Mouse (Mus musculus): ENCODE measurements around the gene Ces2g. TPM values are rescaled to one million over a fixed set of nuclear protein-coding genes. Genes with fewer than 3 reads are reported as not detected.

Gene Ces2g
- 1 to 10 TPM; 2.1 to 3.4 TPM for total RNA-seq (2023)

DNA sequence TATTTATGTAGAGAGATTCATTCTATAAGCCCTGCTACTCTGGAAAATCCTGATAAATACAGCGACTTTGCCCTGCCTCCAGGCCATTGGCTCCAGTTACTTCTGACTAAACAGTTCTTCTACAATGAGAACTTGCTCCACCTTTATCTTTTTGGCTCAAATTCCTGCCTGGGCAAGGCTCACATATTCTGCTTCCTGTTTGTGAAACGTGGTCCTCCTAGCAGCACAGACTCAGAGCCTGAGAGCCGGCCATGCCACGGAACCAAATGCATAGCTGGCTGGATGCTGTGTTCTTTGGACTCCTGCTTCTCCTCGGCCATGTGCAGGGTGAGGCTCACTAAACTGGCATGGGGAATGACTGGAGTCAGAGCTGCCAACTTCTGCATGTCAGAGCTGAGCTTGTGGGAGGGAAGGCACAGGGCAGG, at the start of gene Ces2g:
TSS of gene Ces2g (plus strand) at position 182 of the 425 bp plus-strand sequence.

DNA sequence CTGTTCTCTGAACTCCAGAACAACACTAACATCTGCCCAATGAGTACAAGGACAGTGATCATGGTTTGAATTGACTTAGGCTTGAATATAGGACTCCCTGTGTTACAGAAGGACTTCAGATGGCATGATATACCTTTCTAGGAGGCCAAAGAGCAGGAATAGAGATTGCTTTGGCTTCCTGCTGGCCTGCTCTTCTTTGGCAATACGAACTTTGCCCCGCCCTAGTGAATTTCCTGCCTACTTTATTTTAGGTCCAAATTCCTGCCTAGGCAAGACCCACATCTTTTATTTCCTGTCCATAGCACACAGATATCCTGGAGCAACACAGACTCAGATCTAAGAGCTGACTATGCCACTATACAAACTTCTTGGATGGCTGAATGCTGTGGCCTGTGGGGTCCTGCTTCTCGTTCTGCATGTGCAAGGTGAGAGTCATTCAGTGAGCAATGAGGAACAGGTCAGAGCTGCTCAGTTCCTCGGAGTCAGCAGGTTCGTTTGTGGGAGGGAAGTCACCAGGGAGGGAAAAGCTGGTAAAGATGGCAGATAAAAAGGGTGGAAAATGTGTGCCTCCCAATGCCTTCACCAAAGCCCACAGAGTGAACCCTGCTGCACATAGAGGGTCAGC, 35.4 kb upstream of the Ces2g start, which contains the start of gene Ces2e:
TSS of gene Ces2e (plus strand) at position 289 of the 625 bp plus-strand sequence.

DNA sequence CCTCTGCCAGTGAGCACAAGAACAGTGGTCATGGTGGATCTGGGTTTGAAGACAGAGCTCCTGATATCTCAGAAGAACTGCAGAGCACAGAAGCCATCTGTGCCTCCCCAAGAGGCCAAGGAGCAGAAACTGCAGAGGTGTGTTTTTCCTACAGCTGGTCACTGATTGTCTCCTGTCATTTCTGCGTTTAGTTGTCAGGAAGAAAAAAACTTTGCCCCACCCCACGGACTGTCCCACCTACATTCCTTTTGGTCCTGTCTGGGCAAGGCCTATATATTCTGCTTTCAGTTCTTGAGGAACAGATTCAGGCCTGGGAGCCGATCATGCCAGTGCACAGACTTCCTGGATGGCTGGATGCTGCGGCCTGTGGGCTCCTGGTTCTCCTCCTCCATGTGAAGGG, 14.5 kb upstream of the Ces2g start, which contains the start of gene Ces2f:
TSS of gene Ces2f (plus strand) at position 301 of the 400 bp plus-strand sequence.

DNA sequence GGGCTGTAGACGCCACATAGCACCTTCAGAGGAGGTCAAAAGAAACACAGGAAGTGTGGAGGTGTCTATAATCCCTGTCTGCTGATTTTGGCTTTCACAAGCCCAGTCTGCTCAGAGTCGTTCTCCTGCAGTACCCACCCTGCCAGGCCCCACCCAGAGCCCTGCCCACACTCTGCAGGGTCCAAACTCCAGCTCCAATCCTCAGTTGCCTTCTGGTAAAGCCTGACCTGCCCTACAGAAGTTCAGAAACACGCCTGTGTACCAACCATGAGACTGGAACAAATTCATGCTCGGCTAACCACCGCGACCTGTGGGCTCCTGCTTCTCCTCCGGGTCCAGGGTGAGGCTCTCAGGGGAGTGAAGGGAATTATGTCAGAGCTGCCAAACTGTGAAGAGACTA, 39.1 kb downstream of the Ces2g start, which contains the start of gene Ces2h:
TSS of gene Ces2h (plus strand) at position 268 of the 400 bp plus-strand sequence.

Other genes starting within 250 kb of the Ces2g start
- gene Ces2a, start 227.7 kb upstream of the Ces2g start, total RNA-seq (2023): not detected
- gene Ces2b, start 130.1 kb upstream of the Ces2g start, total RNA-seq (2023): not detected
- gene Ces2c, start 114.7 kb upstream of the Ces2g start, total RNA-seq (2023): 1 to 10 TPM in 1 of 2 experiments, not detected in 1; 1.0 TPM
- not detected for gene Ces2e, start 35.5 kb upstream of the Ces2g start, total RNA-seq (2023)
- gene Ces2f, start 14.4 kb upstream of the Ces2g start, total RNA-seq (2023): not detected
- gene Ces2h, start 39.1 kb downstream of the Ces2g start, total RNA-seq (2023): not detected
- not detected for gene Ces3a, start 86.9 kb downstream of the Ces2g start, total RNA-seq (2023)
- gene Ces3b, start 122.0 kb downstream of the Ces2g start, total RNA-seq (2023): not detected
- gene Ces4a, start 170.1 kb downstream of the Ces2g start, total RNA-seq (2023): not detected
- 100 to 1,000 TPM; 114 to 128 TPM for gene Cbfb, start 209.0 kb downstream of the Ces2g start, total RNA-seq (2023)